8 mouse cellular contexts compared by ENCODE assay signal in genomic region chr5:125391609-125392008, GRCm38 (mm10). TPM values are rescaled to one million over a fixed set of nuclear protein-coding genes. Genes with fewer than 3 reads are reported as not detected.
DNase-seq lines count a peak whose midpoint lies in the region; TF ChIP-seq lines count a peak whose summit lies in the region.

No protein-coding gene starts in this region.

- no peak for TF ChIP-seq CTCF in cerebellum, adult 2 months (IDR thresholded peaks at IDR 0.05; ENCODE audit: borderline replicate concordance, insufficient read depth, low read depth, low read length)

- peak; percentile 67 for DNase-seq in ovary, adult 18-20 months (ENCODE audit: low spot score)
- no peak for DNase-seq in ovary, postnatal 14 days (ENCODE audit: low spot score)
- DNase-seq in cerebellum, adult 2 months = peak; percentile 76 to 86
- DNase-seq in heart, adult 11 months = peak; percentile 98
- DNase-seq in kidney, adult 11 months = peak; percentile 86
- peak; percentile 58 for DNase-seq in left cerebral cortex, postnatal 4 days
- peak; percentile 89 to 93 for DNase-seq in right cerebral cortex, postnatal 10 days (ENCODE audit: low spot score in 2 of 2)
- DNase-seq in T-cell, adult 2 months (ENCODE audit: low spot score) = no peak

- H3K4me3 ChIP-seq in cerebellum, adult 2 months (replicated peaks; ENCODE audit: insufficient read depth, low read depth, low read length) = no peak overlapping the region

- peaks cover 12% of the 10 kb centered on the region; the same call in 1 of the 2 replicates for H3K4me1 ChIP-seq in cerebellum, adult 2 months (ENCODE audit: control insufficient read depth, insufficient read depth, low read length)

- no peak for TF ChIP-seq POLR2A in cerebellum, adult 2 months (IDR thresholded peaks at IDR 0.05; ENCODE audit: borderline replicate concordance, insufficient read depth, low read length)

- WGBS in cerebellum, adult 2 months = 12% methylated on average over 5 of the region's 5 CpGs

- intact Hi-C loops in left cerebral cortex, postnatal 4 days (cut with DNase I) = no loop called here

- peak overlapping the region; percentile 99 for H3K27ac ChIP-seq in cerebellum, adult 2 months (ENCODE audit: insufficient read depth, low read length)

- no peaks in the 10 kb centered on the region for H3K27me3 ChIP-seq in cerebellum, adult 2 months (ENCODE audit: control insufficient read depth, insufficient read depth, low read length)

RNA-seq across cellular contexts. Expression of gene Ubc, which starts 1.6 kb away (rescaled TPM):
- polyA plus RNA-seq in cerebellum, adult 2 months (2012; rRNA removed) = 1,009 and 1,093 TPM in 2 replicates
- 100 to 1,000 TPM; 849 to 918 TPM for total RNA-seq in left cerebral cortex, postnatal 4 days (2021)

RNA-seq across cellular contexts. Expression of gene Gm10382, which starts 2.5 kb away (rescaled TPM):
- polyA plus RNA-seq in cerebellum, adult 2 months (2012; rRNA removed) = 0.28 and 0.41 TPM in 2 replicates
- total RNA-seq in left cerebral cortex, postnatal 4 days (2021) = under 1 TPM; 0.48 to 0.52 TPM

RNA-seq across cellular contexts. Expression of gene Dhx37, which starts 42.3 kb away (rescaled TPM):
- polyA plus RNA-seq in cerebellum, adult 2 months (2012; rRNA removed) = 19.6 and 21.4 TPM in 2 replicates
- total RNA-seq in left cerebral cortex, postnatal 4 days (2021) = 10 to 100 TPM; 20.3 to 20.6 TPM

RNA-seq across cellular contexts. Expression of gene Bri3bp, which starts 49.8 kb away (rescaled TPM):
- 37.1 and 39.1 TPM in 2 replicates for polyA plus RNA-seq in cerebellum, adult 2 months (2012; rRNA removed)
- total RNA-seq in left cerebral cortex, postnatal 4 days (2021) = 10 to 100 TPM; 81.1 to 88.2 TPM

RNA-seq across cellular contexts. Expression of gene Scarb1, which starts 50.7 kb away (rescaled TPM):
- polyA plus RNA-seq in cerebellum, adult 2 months (2012; rRNA removed) = 16.8 and 19.9 TPM in 2 replicates
- 10 to 100 TPM; 56.2 to 56.7 TPM for total RNA-seq in left cerebral cortex, postnatal 4 days (2021)

Comparison
In these comparisons a context has a peak if more than half of its experiments do, and no peak if none do; other contexts are left out.
1. DNase-seq: peak in ovary, adult 18-20 months (single experiment), cerebellum, adult 2 months (2 of 2), heart, adult 11 months (single experiment), kidney, adult 11 months (single experiment), left cerebral cortex, postnatal 4 days (single experiment) and right cerebral cortex, postnatal 10 days (2 of 2); none in ovary, postnatal 14 days (single experiment) and T-cell, adult 2 months (single experiment).